Mouse (Mus musculus): ENCODE results near the gene Ptchd1.

DNA sequence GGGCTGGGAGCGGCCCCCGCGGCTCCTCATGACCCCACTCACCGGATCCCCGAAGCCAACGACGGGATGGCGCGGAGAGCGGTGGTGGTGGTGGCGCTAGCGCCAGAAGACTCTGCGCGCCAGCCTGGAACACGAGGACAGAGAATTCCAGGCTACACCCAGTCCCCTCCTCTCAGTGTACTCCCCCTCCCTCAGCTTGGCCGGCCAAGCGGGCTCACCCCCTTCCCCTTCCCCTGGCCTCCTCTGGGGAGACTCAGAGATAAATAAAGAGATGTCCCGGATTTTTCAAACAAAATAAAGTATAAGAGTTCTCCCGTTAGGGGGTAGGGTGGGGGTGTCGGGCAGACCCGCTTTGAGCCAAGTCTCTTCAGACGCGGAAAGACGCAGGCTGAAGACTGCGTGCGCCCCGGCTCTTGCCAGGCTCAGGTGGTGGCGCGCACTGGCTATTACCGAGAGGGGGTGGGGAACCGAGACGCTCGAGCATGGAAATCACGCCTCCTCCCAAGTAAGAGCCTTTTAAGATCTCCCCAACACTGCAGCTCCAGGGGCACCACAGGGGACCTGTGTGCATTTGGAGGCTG is at the start of gene Ptchd1:
- TF ChIP-seq POLR2A (IDR thresholded peaks at IDR 0.05; ENCODE audit: extremely low read depth, insufficient read depth, low read length) (no peak), CTCF (IDR thresholded peaks at IDR 0.05; ENCODE audit: extremely low read depth, insufficient read depth, low read length) (no peak)
